Mouse (Mus musculus) c-Kit-positive CD71-positive TER-119-positive erythroid progenitor cells, embryonic 14.5 days (primary cell): Measurements from ENCODE around the gene Trnau1ap.

Experiments
- DNase-seq: peaks from one replicate; pipeline ENCODE4 v3.0.0-alpha.2; 2013; ENCODE audit warnings: low spot score

The Trnau1ap gene

DNA sequence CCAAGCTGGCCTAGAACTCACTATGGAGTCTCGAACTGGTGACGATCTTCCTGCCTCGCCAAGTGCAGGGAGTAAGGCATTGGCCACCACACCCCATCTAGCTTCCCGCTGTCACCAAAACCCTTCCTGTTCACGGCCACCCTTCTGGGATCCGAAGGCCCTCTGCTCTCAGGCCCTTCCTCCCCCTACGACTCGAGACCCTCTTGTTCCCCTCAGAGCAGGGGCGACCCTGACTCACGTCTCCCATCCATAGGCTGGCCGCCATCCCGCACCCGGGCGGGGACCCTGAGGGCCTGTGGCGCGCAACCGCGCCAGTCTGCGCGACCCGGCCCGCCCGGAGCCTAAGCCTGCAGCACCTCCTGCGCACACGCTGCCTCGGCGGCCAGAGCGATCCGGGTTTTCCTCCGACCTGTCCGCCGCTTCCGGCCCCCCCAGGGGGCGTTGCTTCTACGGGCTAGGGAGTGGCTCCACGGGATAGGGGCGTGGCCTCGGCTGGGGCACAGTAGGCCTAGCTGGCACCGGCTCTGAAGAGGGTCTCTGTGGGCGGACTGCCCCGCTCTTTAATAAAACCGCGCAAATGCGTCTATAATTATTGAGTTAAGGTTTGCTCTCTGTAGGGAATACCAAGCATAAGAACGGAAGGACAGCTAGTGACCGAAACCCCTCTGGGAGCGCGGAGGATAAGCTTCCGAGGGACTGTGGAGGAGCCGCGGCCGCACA lies at the start of gene Trnau1ap:
TSS of gene Trnau1ap (minus strand) at position 424 of the 720 bp plus-strand sequence.
- peak; percentile 90 for DNase-seq

- DNase-seq, result no peak
Observed at GRCm38 (mm10) chr4:132373820-132374219, 44.5 kb upstream of the Trnau1ap start.

GRCm38 (mm10) chr4:132369953-132370750 lies 40.8 kb upstream of the Trnau1ap start:
- DNase-seq, result no peak

- no peak for DNase-seq
Observed at GRCm38 (mm10) chr4:132367480-132368201, 38.3 kb upstream of the Trnau1ap start.

DNA sequence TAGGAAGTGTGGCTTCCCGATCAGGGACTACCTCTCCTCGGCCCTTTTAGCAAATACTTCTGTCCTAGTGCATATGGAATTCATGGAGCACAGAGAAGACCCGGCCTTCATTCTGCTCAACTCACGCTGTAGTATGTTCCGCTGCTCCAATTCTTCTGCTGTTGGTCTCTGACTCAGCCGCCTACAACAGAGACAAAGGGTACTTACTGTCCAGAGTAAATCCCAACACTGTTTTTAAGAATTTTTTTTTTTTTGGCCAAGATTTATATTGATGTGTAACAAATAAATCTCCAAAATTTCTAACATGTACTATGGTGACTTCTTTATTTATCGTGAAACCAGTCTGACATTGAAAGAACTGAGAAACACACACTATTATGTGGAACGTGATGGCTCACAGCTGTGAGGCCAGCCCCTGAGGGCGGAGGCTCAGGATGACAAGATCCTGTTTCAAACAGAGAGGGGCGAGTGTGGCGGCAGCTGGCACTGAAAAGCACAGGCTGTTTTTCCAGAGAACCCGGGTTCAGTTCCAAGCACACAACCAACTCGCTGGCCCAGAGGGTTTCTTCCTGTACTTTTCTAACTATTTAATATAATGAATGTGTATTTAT lies 36.2 kb upstream of the Trnau1ap start:
- DNase-seq, result no peak

DNA sequence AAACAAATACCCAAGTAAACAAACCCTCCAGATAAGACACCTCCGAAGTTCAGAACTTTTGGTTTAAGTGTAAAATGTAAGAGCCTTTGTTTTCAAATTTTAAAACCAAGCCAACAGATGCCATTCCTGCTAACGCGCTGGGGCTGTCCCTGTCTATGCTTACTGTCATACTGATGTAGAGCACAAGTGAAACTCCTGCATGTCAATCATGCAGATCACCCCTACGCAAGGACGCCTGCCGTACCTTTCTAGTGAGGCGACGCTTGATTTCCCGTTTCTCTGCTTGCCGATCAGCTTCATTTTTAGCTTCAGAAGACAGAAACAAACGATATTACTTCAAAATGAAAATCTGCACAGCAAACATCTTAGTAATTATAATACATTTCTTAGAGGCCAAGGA lies 34.1 kb upstream of the Trnau1ap start:
- no peak for DNase-seq

GRCm38 (mm10) chr4:132359510-132359909 lies 30.2 kb upstream of the Trnau1ap start:
- no peak for DNase-seq

DNA sequence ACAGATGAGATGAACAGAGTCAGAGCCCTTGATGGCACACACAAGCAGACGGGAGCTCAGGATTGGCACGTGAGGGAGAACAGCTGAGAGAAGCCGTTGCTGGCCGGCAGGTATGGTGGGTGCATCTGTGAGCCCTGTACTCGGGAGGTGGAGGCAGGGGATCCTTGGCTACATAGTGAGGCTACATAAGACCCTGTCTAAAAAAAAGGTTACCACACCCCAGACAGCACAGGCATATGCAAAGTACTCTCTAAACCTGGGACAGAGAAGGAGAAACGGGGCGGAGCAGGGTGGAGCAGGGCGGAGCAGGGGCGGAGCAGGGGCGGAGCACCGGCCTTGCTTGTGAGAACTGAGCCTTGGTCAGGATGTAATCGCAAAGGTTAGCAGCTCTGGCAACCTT lies 26.8 kb upstream of the Trnau1ap start:
- peak; percentile 85 for DNase-seq

GRCm38 (mm10) chr4:132355403-132355802 lies 26.1 kb upstream of the Trnau1ap start:
- DNase-seq, result no peak

DNA sequence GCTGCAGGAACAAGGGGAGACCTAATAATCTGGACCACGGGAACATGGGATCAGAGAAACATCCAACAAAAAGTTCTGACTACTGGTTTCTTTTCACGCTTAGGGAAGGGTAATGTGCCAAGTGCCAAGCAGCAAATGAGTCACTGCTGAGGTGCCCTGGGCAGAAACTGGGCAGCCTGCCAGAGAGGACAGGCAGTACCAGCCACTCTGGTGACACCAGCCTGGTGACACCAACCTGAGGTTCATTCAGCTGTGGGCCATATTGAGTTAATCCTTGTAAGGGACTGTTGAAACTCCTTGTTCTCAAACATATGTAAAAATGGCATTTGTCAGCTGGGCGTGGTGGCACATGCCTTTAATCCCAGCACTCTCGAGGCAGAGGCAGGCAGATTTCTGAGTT lies 25.2 kb upstream of the Trnau1ap start:
- DNase-seq, result no peak

- peak; percentile 94 for DNase-seq
Observed at GRCm38 (mm10) chr4:132353481-132353885, 24.1 kb upstream of the Trnau1ap start, which contains the start of gene Rcc1. Rcc1 (minus strand) TSS chr4:132353605.

GRCm38 (mm10) chr4:132352739-132353138 lies 23.4 kb upstream of the Trnau1ap start:
- no peak for DNase-seq

DNA sequence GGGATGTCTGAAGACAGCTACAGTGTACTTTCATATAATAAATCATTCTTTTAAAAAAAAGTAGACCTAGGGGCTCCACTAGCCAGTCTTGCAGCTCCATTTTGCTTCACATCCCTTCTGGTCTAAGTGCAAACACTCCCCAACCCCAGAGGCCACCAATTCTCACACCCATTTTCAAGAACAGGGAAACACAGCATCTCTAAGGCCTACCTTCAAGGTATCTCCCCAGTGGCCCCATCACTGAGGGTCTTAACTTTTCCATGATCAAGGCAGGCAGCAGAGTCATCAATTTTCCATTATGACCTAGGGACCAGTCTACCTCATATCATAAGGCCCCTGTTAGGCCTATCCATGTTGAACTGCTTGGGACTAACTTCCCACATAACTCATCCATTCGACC lies 22.1 kb upstream of the Trnau1ap start:
- no peak for DNase-seq

GRCm38 (mm10) chr4:132350854-132351253 lies 21.5 kb upstream of the Trnau1ap start:
- DNase-seq, result no peak

GRCm38 (mm10) chr4:132350123-132350740 lies 20.9 kb upstream of the Trnau1ap start:
- DNase-seq, result no peak

GRCm38 (mm10) chr4:132349495-132350122 lies 20.3 kb upstream of the Trnau1ap start:
- DNase-seq, result no peak

DNA sequence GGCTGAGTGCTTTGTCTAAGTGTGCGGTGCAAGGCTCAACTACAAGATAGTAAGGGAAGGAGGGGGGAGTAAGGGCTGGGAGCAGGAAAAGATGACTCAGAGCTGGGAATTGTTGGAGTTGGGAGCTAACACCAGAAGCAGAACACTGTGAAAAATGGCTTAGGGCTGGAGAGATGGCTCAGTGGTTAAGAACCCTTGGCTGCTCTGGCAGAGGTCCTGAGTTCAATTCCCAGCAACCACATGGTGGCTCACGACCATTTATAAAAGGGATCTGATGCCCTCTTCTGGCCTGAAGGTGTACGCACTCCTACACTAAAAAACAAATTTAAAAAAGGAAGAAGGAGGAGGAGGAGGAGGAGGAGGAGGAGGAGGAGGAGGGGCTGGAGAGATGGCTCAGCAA lies 17.3 kb upstream of the Trnau1ap start:
- no peak for DNase-seq

DNA sequence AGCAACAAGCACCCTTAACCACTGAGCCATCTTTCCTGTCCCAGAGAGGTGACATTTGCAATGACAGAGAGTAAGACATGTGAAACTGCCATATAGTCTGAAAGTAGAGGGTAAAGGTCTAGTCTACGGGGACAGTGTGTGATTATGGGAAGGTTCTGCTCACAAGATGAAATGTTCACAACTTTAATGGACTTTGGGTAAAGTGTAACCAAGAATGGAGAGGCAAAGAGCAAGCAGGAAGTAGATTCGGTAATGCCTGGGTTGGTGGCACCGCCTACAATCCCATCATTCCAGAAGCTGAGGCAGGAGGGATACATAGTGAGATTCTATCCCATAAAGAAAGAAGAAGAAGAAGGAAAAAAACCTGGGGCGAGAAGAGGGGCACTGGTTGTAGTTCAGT lies 16.9 kb upstream of the Trnau1ap start:
- no peak for DNase-seq

DNA sequence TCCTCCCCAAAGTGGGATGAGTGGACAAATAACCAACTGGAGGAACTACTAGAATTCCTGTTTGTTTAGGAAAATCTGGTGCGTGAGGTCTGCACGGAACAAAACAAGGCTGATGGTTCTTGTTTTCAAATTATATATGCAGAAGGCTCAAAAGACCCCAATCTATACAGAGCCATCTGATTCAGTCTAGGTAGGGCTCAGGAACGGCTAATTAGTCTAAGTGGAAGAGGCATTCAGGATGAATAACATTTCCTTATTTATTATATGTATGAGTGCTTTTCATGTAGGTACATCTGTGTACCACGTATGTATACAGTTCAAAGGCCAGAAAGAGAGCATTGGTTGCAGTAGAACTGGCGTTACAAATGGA lies 16.5 kb upstream of the Trnau1ap start:
- no peak for DNase-seq

DNA sequence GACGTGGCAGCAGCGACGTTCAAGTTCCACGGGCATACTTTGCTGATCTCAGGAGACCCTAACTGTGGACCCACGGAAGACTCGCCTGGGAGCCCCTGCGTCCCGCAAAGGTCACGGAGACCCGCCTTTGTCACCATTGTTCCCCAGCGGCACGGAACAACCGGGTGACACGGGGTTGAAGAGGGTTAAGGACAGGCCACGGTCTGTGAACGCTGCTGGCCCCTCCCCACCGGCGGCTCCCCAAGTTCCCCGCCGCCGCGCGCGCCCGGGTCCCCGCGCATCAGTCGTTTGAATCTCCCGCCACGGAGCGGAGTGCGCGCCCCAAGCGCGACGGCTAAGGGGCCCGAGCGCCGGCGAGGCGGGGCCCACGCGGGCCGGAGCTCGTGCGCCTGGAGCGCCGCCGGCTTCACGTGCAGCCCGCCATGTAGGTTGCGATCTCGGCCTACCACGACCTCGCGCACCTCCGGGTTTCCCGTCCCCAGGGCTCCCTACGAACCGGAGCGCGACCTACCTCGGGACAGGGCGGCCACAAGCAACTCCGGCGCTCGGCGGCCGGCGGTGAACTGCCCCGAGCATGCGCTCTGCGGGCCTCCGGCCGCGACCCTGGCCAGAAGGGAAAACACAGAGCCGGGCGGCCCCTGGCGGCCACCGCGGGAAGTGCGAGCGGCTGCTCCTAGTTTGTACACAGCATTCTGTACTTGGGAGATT lies 16.0 kb upstream of the Trnau1ap start:
- DNase-seq, result peak; percentile 89
